Mouse (Mus musculus): Measurements from ENCODE around the gene Sv2b. TPM values are rescaled to one million over a fixed set of nuclear protein-coding genes. Genes with fewer than 3 reads are reported as not detected.

The Sv2b gene
- 3.2 and 4.2 TPM in 2 replicates for polyA plus RNA-seq (2014; fragmentation: Nextera tagmentation; extraction: Ambion mirVana)

DNA sequence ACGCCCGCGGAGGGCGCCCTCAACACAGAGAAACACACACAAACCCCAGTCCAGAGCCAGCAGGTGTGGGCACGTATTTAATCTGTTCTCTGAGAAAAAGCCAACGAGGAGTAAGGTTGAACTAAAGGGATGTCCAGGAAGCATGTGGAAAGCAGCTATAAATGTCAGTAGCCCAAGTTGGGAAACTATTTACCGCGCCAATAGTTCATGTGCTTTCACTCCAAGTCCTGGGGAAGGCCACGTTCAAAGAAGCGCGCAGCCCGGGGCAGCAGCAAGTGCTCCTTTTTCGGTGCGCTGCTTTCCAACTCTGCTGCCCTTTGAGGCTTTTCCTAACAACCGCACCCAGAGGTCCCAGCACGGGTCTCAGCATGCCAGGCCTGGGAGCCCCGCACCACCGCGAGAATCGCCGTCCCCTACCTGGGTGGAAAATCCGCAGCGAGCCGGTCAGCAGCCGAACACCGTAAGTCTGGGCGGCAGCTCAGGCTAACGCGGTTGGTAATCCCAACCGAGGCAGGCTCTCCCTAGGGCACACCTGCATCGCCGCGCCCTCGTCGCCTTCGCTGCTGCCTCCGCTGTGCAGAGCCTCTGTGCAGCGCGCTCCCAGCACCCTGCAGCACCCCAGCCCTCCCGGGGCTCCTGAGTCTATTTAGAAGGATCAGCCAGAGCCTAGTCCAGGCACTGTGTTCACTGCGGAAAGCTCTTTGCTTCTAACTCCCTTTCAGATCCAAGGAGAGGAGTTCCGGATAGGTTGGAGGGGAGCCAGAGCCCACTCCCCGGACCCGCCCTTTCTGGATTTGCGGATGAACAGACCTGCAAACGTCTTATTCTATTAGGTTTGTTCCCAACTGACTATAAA lies at the start of gene Sv2b:
Gene Sv2b (minus strand): TSS at position 806 of the 856 bp plus-strand sequence.
- H3K27ac ChIP-seq (ENCODE audit: low read depth, low read length), result no peak within 1 kb of the TSS
- WGBS, result under 1% methylated on average over 46 of the region's 46 CpGs
- peaks cover 22% of the 10 kb centered on the region for H3K27me3 ChIP-seq (ENCODE audit: control insufficient read depth, insufficient read depth, low read length)
- no peaks in the 10 kb centered on the region for H3K9me3 ChIP-seq (ENCODE audit: control insufficient read depth, low read length)
- H3K9ac ChIP-seq (ENCODE audit: low read length), result peak within 1 kb of the TSS; percentile 26
- no peaks in the 10 kb centered on the region for H3K36me3 ChIP-seq (ENCODE audit: control insufficient read depth, insufficient read depth, low read length)
- no peak; the same call in 1 of the 2 replicates for ATAC-seq (ENCODE audit: insufficient read depth, low FRiP score, low TSS enrichment)
- peaks cover 4% of the 10 kb centered on the region; the same call in 1 of the 2 replicates for H3K4me1 ChIP-seq (ENCODE audit: control insufficient read depth, insufficient read depth, low read length)
- H3K4me3 ChIP-seq (ENCODE audit: low read depth, low read length), result peak within 1 kb of the TSS; percentile 47
- peak; percentile 51 for DNase-seq (ENCODE audit: low spot score)
- peak within 1 kb of the TSS; percentile 89 for H3K4me2 ChIP-seq (ENCODE audit: low read depth)

DNA sequence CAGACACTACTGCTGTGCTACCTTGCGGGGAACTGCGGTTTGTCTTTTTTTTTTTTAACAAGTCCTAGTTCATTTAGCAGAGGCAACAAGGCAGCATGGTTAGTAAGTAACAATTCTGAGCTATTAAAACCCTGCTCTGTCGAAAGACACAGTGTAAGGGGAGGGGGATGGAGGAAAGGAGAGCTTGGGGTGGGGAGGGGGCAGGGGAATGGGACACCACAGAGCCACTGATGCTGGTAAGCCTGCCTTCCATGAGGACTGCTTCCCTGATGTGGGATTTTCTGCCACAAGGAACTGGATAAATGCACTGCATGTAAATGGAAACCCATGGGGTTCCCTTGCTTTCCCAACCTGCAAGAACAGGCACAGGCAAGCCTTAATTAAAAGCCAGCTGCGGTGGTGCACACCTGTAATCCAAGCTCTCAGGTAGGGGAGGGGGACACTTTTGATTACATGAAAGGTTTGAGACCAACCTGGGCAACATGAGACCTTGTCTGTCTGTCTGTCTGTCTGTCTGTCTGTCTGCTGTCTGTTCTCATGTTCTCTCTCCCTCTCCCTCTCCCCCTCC lies 49.3 kb upstream of the Sv2b start:
- WGBS, result 55% methylated on average over 4 of the region's 4 CpGs
- Histone ChIP-seq H3K4me2 (ENCODE audit: low read depth) (no peak overlapping the region), H3K27ac (ENCODE audit: low read depth, low read length) (no peak overlapping the region), H3K9ac (ENCODE audit: low read length) (no peak overlapping the region), H3K27me3 (ENCODE audit: control insufficient read depth, insufficient read depth, low read length) (no peaks in the 10 kb centered on the region), H3K4me3 (ENCODE audit: low read depth, low read length) (no peak overlapping the region), H3K36me3 (ENCODE audit: control insufficient read depth, insufficient read depth, low read length) (no peaks in the 10 kb centered on the region), H3K9me3 (ENCODE audit: control insufficient read depth, low read length) (no peaks in the 10 kb centered on the region), H3K4me1 (ENCODE audit: control insufficient read depth, insufficient read depth, low read length) (no peaks in the 10 kb centered on the region)
- no peak for DNase-seq (ENCODE audit: low spot score)
- ATAC-seq (ENCODE audit: insufficient read depth, low FRiP score, low TSS enrichment), result no peak

DNA sequence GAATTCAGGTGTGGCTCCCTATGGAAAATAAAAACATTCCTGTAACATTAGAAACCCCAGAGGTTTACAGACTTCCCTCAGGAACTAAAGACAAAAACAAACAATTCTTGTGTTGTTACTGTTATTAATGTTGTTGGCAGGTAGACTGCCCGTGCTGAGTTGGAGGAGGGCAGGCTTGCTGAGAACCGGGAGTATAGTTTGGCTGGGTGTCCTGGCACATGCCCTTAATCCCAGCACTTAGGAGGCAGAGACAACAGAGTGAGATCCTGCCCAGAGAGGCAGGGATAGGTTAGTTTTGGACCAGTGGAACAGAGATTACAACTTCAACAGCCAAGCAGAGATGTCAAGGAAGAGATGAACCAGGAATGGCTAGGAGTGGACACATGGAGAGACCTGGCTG lies 46.5 kb upstream of the Sv2b start:
- H3K9me3 ChIP-seq (ENCODE audit: control insufficient read depth, low read length), result no peaks in the 10 kb centered on the region
- no peak overlapping the region for H3K9ac ChIP-seq (ENCODE audit: low read length)
- H3K4me3 ChIP-seq (ENCODE audit: low read depth, low read length), result no peak overlapping the region
- 81% methylated on average over 2 of the region's 2 CpGs for WGBS
- H3K27ac ChIP-seq (ENCODE audit: low read depth, low read length), result no peak overlapping the region
- no peak overlapping the region for H3K4me2 ChIP-seq (ENCODE audit: low read depth)
- no peaks in the 10 kb centered on the region for H3K4me1 ChIP-seq (ENCODE audit: control insufficient read depth, insufficient read depth, low read length)
- H3K36me3 ChIP-seq (ENCODE audit: control insufficient read depth, insufficient read depth, low read length), result no peaks in the 10 kb centered on the region
- ATAC-seq (ENCODE audit: insufficient read depth, low FRiP score, low TSS enrichment) (no peak), DNase-seq (ENCODE audit: low spot score) (no peak)
- H3K27me3 ChIP-seq (ENCODE audit: control insufficient read depth, insufficient read depth, low read length), result no peaks in the 10 kb centered on the region

DNA sequence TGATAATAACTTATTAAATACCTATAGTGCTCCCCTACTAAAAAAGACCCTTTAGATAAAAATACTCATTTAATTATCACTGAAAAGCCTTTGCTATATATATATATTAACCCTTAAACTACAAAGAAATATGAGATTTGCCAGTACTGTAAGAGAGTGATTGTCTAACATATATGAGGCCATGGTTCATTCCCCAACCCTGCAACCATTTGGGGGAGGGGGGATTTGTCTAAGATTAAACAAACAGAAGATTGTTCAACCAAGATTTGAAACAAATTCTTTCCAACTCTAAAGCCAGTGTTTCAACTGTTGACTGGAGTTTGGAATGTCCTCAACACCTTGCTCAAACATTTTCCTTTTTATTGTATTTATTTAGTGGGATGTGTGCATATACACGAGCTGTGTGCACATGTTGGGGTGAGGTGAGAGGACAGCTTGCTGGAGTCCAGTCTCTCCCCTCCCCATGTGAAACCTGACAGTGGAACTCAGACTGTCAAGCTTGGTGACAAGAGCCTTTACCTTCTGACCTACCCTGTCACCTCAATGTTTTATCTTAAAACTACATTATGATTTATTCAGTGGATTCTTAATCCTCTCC lies 43.8 kb upstream of the Sv2b start:
- no peaks in the 10 kb centered on the region for H3K9me3 ChIP-seq (ENCODE audit: control insufficient read depth, low read length)
- WGBS, result 81% methylated on average over 1 of the region's 1 CpGs

DNA sequence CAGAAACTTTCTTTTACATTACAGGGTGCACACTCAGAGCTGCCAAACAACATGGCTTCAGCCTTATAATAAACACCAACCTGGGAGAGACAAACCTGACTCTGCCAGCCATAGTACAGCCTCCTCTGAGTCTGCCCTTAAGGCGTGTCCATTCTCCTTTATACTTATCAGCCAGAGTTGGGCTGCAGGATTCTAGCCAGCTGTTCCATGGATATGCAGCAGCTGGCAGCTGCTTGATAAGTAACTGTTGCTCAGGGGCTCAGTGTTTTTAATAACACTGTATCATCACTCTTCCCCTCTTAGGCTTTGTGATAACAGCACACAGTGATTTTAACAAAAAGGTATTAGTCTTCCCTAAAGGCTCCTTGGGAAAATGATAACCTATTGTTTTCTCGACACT lies 41.1 kb upstream of the Sv2b start:
- Histone ChIP-seq H3K4me1 (ENCODE audit: control insufficient read depth, insufficient read depth, low read length) (no peaks in the 10 kb centered on the region), H3K4me2 (ENCODE audit: low read depth) (no peak overlapping the region), H3K9ac (ENCODE audit: low read length) (no peak overlapping the region), H3K36me3 (ENCODE audit: control insufficient read depth, insufficient read depth, low read length) (no peaks in the 10 kb centered on the region), H3K9me3 (ENCODE audit: control insufficient read depth, low read length) (no peaks in the 10 kb centered on the region), H3K4me3 (ENCODE audit: low read depth, low read length) (no peak overlapping the region), H3K27ac (ENCODE audit: low read depth, low read length) (no peak overlapping the region), H3K27me3 (ENCODE audit: control insufficient read depth, insufficient read depth, low read length) (no peaks in the 10 kb centered on the region)
- 77% methylated on average over 2 of the region's 2 CpGs for WGBS
- no peak for DNase-seq (ENCODE audit: low spot score)
- no peak for ATAC-seq (ENCODE audit: insufficient read depth, low FRiP score, low TSS enrichment)

More for the DNA sequence above, 43.8 kb upstream of the Sv2b start:
- Histone ChIP-seq H3K27me3 (ENCODE audit: control insufficient read depth, insufficient read depth, low read length) (no peaks in the 10 kb centered on the region), H3K9ac (ENCODE audit: low read length) (no peak overlapping the region), H3K27ac (ENCODE audit: low read depth, low read length) (no peak overlapping the region), H3K4me2 (ENCODE audit: low read depth) (no peak overlapping the region), H3K4me1 (ENCODE audit: control insufficient read depth, insufficient read depth, low read length) (no peaks in the 10 kb centered on the region), H3K4me3 (ENCODE audit: low read depth, low read length) (no peak overlapping the region), H3K36me3 (ENCODE audit: control insufficient read depth, insufficient read depth, low read length) (no peaks in the 10 kb centered on the region)
- ATAC-seq (ENCODE audit: insufficient read depth, low FRiP score, low TSS enrichment), result no peak
- no peak for DNase-seq (ENCODE audit: low spot score)

DNA sequence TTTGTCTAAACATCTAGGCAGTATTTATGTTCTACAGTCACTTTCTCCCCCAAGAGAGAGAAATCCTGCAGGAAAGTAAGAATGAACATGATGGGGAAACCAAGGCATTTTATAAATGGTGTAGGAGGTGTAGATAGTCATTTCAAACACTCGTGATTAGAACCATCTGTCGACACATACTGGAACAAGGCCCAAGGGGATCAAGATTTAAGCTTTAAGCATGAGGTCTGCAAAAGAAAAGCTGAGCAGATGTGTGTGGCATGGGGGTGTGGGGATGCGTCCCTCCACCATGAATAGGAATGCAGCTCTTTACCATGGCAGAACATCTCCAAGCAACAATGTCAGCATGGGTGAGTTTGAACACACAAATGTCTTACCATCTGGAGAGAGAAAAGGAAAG lies 23.2 kb upstream of the Sv2b start:
- no peak overlapping the region for H3K27ac ChIP-seq (ENCODE audit: low read depth, low read length)
- 51% methylated on average over 3 of the region's 3 CpGs for WGBS
- no peaks in the 10 kb centered on the region for H3K9me3 ChIP-seq (ENCODE audit: control insufficient read depth, low read length)
- no peaks in the 10 kb centered on the region for H3K27me3 ChIP-seq (ENCODE audit: control insufficient read depth, insufficient read depth, low read length)
- H3K9ac ChIP-seq (ENCODE audit: low read length), result no peak overlapping the region
- H3K4me2 ChIP-seq (ENCODE audit: low read depth), result no peak overlapping the region
- H3K4me1 ChIP-seq (ENCODE audit: control insufficient read depth, insufficient read depth, low read length), result peaks cover 7% of the 10 kb centered on the region
- ATAC-seq (ENCODE audit: insufficient read depth, low FRiP score, low TSS enrichment), result no peak
- no peak for DNase-seq (ENCODE audit: low spot score)
- H3K36me3 ChIP-seq (ENCODE audit: control insufficient read depth, insufficient read depth, low read length), result no peaks in the 10 kb centered on the region
- no peak overlapping the region for H3K4me3 ChIP-seq (ENCODE audit: low read depth, low read length)

DNA sequence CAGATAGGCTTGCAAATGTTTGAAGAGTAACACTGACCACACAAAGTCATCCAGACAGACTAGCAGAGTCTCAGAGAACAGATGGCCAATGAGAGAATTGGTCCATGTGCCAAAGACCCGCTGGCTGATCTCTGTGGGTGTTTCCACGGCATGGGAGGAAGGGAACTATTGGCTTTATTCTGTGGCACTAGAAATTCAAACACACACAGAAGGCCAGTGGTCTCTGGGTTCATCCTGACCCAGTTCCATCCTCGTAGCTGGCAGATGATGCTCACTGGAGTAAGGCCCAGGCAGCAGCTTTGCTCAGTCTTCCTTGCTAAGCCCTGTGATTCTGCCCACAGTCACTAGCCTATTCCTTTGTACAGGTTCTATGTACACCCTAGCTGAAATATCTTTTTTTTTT lies 20.7 kb upstream of the Sv2b start:
- H3K4me3 ChIP-seq (ENCODE audit: low read depth, low read length), result no peak overlapping the region
- DNase-seq (ENCODE audit: low spot score) (no peak), ATAC-seq (ENCODE audit: insufficient read depth, low FRiP score, low TSS enrichment) (no peak)
- 55% methylated on average over 3 of the region's 3 CpGs for WGBS
- no peaks in the 10 kb centered on the region for H3K9me3 ChIP-seq (ENCODE audit: control insufficient read depth, low read length)
- H3K4me2 ChIP-seq (ENCODE audit: low read depth), result no peak overlapping the region
- no peaks in the 10 kb centered on the region for H3K36me3 ChIP-seq (ENCODE audit: control insufficient read depth, insufficient read depth, low read length)
- no peak overlapping the region for H3K9ac ChIP-seq (ENCODE audit: low read length)
- peaks cover 7% of the 10 kb centered on the region for H3K4me1 ChIP-seq (ENCODE audit: control insufficient read depth, insufficient read depth, low read length)
- H3K27ac ChIP-seq (ENCODE audit: low read depth, low read length), result 0 out of 2 replicates have a peak overlapping the region, but pooled peaks have one; percentile 53
- no peaks in the 10 kb centered on the region for H3K27me3 ChIP-seq (ENCODE audit: control insufficient read depth, insufficient read depth, low read length)

DNA sequence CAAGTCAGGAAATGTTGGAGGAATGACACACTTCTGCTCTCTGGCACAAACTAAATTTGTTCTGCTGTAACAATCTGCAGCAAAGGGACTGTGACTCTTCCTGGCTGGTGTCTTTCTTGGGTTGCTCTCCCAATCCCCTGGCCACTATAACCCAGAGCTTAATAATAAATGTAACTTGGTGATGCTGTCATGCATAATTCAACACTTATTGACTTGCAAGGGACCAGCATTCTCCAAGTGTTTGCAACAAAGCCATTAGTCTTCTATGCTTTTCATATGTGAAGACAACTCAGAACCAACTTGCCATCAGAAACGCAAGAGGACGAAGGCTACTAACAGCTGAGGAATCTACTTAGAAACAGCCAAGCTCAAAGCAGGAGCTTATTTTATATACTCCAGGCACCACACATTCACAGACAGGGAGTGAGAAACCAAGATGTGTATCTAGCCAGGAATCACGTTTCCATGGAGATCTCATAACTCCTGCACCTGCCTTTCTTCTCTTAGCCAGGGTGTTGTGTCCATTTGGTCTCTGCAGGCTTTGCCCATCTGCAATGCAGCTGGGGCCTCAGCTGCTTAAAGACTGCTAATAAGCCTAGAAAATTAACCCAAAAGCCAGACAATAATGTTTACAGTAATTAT lies 19.8 kb upstream of the Sv2b start:
- ATAC-seq (ENCODE audit: insufficient read depth, low FRiP score, low TSS enrichment) (peak; percentile 71), DNase-seq (ENCODE audit: low spot score) (peak; percentile 48)
- no peaks in the 10 kb centered on the region for H3K36me3 ChIP-seq (ENCODE audit: control insufficient read depth, insufficient read depth, low read length)
- H3K4me2 ChIP-seq (ENCODE audit: low read depth), result no peak overlapping the region
- no peak overlapping the region for H3K27ac ChIP-seq (ENCODE audit: low read depth, low read length)
- no peak overlapping the region for H3K9ac ChIP-seq (ENCODE audit: low read length)
- H3K4me1 ChIP-seq (ENCODE audit: control insufficient read depth, insufficient read depth, low read length), result peaks cover 7% of the 10 kb centered on the region
- H3K9me3 ChIP-seq (ENCODE audit: control insufficient read depth, low read length), result no peaks in the 10 kb centered on the region
- H3K27me3 ChIP-seq (ENCODE audit: control insufficient read depth, insufficient read depth, low read length), result no peaks in the 10 kb centered on the region
- no peak overlapping the region for H3K4me3 ChIP-seq (ENCODE audit: low read depth, low read length)
- WGBS, result 57% methylated on average over 3 of the region's 3 CpGs
